Mouse (Mus musculus): ENCODE data around the gene Glt1d1.

GRCm38 (mm10) chr5:127649077-127649476, 17.0 kb downstream of the Glt1d1 start:
- peak; percentile 54 for TF ChIP-seq CTCF (IDR thresholded peaks at IDR 0.05; ENCODE audit: low read depth)
- TF ChIP-seq EP300 (optimal IDR thresholded peaks at IDR 0.05): no peak
